Mouse (Mus musculus): ENCODE measurements at regions not wholly inside any gene's neighbourhood (a gene's known extent, or its start where the extent isn't known, plus 50 kb on each side); places are given as distances from the start of the nearest gene placed in this dataset.

DNA sequence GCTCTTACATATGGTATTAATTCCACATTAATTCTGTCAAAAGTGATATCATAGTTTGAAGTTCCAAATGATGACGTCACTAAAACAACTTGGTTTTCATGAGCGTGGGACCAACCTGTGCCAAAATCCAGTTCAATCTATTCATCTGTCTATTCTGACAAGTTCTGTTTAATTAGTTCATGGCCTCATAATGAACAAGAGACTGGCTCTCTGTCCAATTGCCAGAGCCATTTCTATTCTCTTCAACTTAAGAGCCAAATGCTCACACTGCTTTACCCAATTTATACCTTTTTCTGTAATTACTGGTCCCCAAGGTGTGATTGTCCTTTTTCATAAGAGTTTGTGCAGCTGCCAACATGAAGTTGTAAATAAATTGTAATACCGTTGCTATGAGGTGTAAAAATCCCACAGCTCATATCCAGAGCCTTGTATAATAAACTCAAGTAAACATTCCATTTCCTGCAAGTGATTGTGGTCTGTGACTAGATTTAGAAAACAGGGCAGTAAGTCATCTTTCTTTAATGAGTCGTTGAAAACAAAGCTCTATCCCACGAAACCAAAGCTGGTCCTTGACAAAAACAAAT lies 446.2 kb downstream of the Rab28 start:
- H3K36me3 ChIP-seq (ENCODE audit: control insufficient read depth, insufficient read depth, low read length) = no peaks in the 10 kb centered on the region
- H3K4me2 ChIP-seq (ENCODE audit: low read depth) = no peak overlapping the region
- no peak for ATAC-seq (ENCODE audit: insufficient read depth, low FRiP score, low TSS enrichment)
- H3K27ac ChIP-seq (ENCODE audit: low read depth, low read length) = no peak overlapping the region
- no peak overlapping the region for H3K4me3 ChIP-seq (ENCODE audit: low read depth, low read length)
- no peak overlapping the region for H3K9ac ChIP-seq (ENCODE audit: low read length)
- H3K9me3 ChIP-seq (ENCODE audit: control insufficient read depth, low read length) = no peaks in the 10 kb centered on the region
- H3K27me3 ChIP-seq (ENCODE audit: control insufficient read depth, insufficient read depth, low read length) = no peaks in the 10 kb centered on the region
- WGBS = 83% methylated on average over 5 of the region's 5 CpGs
- no peaks in the 10 kb centered on the region for H3K4me1 ChIP-seq (ENCODE audit: control insufficient read depth, insufficient read depth, low read length)
- DNase-seq (ENCODE audit: low spot score) = no peak
